Mouse (Mus musculus): Measurements from ENCODE around the gene Ypel2.

The Ypel2 gene

DNA sequence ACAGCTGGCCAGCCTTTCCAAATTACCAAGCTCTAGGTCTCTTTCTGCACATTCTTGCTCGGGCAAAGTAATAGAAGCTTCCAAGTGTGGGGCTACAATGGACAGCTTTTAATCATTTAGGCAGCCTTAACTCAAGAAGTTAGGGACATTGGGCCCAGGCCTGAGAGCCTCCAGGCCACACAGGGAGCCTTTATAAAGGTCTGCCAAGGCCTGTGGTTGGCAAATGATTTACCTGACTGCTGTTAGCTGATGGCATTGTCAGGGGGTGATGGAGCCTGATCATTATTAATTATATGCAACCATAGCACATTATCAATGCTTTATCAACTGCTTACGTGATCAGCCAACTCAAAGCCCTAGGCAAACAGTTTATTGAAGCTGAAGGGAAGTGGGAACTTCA, 33.2 kb downstream of the Ypel2 start:
- DNase-seq = no peak

DNA sequence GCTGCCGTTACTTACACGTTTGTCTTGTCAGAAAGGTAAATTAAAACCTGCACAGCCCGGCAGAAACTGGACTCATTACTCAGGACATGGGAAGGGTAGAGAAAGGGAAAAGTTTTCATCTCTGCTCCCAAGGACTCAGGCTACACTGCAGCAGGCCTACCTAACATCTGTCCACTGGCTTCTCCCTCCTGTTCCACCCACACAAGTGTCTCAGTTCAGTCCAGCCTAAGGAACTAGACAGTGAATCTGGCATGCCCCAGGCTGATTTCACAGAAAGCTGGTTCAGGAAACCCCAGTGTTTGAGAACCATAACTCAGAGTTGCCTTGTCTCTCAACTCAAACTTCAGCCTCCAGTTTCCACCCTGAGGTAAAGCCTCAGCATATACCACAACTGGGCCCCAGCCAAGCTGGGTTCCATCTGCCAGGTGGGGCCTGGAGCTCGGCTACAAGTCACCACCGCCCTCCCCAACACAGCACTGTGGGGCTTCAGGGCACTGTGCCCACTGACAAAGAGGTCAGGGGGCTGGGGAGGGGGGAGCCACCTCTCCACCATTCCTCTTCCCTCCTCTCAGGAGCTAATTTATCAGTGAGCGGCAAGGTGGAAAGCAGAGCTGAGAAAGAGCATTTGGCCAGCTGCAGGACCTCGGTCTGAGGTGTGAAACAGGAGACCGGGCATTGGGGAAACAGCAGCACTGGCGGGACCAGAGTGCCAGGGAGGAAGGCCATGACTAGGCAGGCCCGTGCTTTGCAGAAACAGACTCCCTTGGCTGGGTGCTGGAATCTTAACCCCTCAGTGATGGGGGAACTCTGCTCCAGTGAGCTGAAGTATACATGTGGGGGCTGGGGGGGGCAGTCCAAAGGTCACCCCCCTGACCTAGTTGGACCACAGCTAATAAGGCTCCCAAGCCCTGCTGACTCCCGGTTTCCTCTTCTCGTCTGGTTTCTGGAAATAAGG, 34.5 kb downstream of the Ypel2 start:
- DNase-seq = peak; percentile 65

DNA sequence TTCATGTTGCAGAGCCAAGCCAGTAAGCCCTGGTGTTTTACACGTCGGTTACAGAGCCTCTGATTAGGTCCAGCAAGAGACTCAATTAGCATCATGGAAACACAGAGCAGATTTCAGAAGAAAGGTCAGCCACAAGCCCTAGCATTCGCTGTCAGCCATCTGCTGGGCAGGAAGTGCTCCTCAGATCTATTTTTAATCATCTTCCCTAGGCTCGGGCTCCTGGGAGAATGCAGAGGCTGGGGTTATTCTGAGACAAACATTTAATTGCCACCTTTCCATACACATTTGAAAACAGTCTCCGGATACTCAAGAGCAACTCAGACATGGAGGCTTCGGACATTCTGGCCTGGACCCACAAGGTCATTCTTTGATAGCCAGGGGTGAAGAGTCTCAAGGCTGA, 35.3 kb downstream of the Ypel2 start:
- DNase-seq = peak; percentile 73

DNA sequence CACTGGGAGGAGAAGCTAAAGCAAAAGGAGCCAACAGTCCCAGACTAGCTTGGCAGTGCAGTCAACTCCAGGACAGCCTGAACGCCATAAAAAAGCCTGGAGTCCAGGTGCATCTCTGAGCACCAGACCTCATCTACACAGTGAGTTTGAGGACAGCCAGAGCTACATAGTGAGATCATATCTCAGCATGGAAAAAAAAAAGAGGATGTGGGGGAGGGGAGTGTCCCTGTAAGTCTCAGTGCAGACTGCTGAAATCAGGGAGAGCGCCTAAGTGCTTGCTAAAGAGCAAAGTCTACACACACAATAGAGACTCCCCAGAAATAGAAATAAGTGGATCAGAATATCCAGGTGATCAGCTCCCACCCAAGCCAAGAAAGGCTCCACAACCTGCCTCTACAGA, 37.1 kb downstream of the Ypel2 start:
- no peak for DNase-seq

DNA sequence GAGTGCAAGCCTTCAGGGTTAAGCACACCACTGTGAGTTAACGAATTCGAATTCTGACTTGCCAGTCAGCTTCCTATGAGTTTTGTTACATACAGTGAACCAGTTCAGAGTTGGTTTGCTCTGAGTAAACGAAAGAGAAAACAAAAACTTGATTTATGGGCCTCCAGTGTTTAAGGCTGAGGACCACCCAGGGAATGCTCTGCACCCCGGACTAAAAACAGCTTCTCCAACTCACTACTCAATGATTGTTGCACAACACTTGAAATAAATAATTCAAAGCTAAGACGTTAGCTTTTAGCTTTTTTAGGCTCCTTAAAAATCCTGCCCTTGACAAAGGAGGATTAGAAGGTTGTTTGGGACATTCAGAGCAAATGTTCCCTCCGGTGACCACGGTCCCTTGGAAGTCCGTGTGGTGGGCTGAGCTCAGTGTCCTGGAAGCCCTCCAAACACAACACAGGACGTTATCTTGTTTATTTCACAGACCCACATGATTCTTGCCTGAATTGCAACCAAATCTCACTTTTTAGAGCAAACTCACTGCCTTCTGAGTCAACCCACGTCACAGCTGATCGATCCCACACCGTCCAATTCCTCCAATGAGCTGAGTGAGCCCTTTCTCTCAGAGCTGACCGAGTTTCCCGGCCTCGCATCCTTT, 38.8 kb downstream of the Ypel2 start:
- DNase-seq = no peak

DNA sequence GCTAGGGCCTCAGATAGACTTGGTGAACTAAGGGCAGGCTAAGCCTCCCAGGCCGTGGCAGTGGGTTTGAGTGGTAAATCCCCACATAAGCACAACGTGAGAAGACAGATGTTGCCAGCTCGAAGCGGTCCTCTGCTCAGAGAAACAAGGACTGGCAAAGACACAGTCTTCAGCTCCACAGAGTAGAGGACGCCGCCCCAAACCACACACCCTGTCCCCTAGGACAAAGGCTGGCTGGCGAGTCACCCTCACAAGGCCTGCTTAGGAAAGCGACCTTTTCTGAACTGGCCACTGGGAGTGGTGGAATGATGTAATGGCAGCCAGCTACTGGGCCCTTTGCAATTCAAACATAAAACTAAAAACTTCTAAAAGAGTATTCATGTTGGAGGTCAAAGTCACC, 40.4 kb downstream of the Ypel2 start:
- DNase-seq = no peak

DNA sequence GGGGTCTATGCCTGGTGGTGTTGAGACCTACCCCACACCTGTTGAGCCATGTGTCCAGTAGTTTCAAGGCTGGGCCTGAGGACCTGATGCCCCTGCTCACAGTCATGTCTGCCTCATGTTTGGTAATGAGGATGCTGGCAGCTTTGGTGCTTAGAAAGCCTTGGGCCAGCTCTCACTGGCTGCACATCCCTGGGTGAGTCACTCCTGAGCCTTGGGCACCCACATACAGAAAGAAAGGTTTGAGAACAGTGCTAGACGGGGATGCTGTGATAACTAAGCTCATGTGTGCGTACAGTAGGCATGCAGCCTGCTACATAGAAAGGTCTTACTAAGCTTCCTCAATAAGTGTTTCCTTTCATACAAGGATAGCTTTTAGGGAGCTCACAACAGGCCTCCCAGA, 40.8 kb downstream of the Ypel2 start:
- no peak for DNase-seq

DNA sequence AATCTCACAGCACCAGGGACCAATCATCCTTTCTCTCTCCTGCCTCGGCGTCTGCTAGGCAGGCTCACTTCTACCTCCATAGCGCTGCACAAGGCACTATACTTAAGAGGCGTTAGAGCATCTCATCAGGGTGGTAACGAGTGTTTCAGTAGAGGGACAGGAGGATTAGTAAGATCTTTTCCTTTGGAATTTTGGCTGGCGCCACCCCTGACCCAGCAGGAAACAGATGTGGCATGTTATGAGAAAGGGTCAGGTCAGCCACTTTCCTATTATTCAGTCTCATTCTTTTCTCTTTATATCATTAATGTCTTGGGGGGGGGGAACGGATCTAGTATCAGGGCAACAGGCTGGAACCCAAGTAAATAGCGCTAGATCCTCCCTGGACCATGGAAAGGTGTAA, 41.8 kb downstream of the Ypel2 start:
- DNase-seq = peak; percentile 13

DNA sequence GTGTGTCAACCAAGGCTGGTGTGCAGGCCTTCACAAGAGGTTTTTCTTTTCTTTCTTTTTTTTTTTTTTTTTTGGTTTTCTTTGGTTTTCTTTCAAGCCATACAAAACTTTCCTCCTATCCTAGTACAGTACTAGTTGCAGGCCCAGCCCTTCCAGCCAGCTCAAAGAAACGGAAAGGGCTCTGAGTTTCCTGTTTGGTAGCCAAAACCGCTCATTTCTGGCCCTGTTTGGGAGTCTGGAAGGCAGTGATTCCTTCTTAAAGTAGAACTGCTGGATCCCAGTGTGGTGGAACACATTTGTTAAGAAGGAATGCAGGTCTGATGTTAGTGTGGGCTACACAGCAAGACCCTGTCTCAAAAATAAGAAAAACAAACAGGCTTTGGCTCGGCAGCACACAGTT, 43.0 kb downstream of the Ypel2 start:
- DNase-seq = no peak

DNA sequence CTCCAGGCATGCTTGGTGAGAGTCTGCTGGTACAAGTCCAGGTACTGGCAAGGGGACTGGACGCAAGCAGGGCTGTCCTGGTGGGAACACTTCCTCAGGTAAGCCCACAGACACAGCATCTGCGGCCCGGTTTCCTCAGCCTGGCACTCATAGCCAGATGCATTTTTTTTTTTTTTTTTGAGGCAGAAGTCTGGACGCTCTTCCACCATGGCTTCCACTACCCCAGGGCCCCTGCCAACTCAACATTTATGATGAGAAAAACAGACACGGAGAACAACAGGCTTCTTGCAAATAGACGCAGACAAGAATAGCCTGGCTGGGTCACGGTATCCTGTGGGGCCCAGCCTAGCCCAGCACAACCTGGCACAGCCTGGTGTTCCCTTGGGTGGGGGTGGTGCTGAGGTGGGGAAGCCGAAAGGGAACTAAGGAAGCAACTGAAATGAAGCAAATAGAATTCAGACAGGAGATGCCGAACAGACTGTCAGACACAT, 43.5 kb downstream of the Ypel2 start:
- DNase-seq = peak; percentile 90

DNA sequence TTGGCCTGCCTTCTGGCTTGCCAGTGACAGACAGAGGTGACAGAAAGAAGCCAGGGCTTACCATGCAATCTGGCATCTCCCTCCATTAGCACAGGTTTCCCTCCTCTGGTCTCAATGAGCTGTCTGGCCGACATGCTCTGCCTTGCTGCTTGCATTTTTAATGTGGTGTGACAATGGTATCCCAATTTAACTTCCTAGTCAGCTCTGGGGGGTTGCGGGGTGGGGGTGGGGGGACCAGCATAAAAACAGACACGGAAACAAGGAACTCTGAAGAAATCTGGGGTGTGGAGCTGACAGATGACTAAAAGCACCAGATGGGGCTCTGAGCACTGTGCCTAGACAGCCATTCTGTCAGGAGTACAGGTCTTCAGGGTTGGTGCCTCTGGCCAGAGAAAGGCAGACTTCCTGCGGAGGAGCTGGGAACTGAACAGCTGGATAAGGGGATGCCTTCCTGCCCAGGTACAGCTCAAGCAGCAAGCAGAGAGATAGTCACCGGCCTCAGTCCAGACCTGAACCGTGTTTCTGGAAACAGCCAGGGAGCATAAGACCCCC, 46.8 kb downstream of the Ypel2 start:
- no peak for DNase-seq

DNA sequence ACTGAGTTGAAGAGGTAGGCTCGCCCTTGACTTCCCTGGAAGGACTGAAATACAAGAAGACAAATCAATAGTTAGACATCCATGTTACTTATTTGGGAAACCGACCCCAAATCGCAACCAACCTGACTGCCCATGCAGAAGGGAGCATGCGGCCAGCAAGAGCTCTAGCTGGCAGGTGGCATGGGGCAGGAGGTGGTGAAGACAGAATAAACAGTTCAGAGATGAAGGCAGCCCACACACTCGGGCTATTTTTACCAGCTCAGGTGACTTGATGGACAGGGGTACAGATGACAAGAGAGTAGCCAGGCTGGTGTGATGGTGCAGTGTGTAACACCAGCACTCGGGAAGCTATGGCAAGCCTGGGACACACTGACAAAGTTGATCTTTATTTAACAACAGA, 47.6 kb downstream of the Ypel2 start:
- DNase-seq = peak; percentile 26

DNA sequence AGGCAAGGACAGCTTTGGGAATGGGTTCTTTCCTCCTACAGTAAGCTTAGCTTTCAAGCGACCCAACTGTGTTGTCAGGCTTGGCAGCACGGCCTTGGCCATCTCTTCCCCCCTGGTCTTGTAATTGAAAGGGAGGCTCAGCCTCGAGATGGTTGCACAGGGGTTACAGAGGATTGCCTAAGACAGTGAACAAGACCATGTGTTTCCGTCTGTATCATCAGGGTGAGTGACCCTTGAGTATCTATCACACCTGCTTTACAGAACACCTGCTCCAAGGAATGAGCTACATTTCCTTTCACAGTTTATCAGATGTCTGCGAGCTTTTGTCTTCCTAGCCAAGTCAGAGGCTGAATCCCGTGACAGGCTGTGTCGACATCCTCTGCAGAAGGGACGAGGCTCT, 48.4 kb downstream of the Ypel2 start:
- no peak for DNase-seq

DNA sequence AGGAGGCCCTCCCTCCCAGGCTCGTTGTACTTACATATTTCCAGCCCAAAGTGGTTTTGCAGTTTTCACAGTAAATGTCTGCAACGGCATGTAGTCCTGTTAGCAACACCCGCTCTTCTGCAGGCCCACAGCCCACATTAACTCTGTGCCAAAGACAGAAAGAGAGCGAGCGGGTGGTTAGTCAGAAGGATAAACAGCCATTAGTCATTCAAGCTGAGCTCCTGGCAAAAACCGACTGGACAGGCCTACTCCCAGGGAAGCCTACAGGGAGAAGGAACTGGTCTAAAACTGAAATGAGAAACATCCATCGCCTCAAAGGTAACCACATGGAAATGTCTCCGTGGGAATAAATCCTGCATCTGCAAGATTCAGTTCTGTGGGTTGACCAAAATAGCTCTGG, 49.0 kb downstream of the Ypel2 start:
- DNase-seq = no peak

DNA sequence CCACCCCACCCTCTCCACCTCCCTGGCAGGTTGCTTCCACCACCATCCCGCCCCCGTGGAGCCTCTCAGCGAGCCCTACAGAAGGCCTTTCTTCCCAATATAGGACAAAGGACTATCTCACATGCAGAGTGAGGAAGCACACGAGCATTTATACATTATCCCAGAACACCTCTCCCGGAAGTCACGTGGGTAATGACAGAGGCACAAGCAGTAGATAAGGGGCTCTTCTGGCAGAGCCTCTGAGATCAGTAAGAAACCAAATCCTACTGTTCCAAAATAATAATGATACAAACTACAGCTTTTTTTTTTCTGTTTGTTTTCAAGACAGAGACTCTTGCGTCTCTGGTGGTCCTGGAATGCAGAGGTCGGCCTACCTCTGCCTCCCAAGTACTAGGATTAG, 51.6 kb downstream of the Ypel2 start:
- no peak for DNase-seq

DNA sequence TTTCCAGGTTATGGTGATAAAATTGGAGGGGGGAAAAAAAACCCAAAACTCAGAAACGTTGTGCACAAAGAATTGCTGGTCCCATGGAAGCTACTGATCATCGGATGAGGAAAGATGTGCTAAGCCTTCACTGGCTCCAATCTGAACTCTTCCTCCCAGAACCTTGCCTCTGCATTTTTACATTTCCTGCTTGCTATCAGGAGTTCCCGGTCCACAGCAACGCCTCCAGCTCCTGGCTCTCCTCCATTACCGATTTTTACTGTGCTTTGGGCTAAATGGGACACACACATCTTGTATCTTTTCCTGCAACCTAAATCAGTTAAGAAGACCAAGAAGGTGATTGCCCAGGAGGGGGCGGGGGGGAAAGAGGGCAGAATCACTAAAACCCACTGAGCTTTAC, 54.0 kb downstream of the Ypel2 start:
- DNase-seq = no peak

DNA sequence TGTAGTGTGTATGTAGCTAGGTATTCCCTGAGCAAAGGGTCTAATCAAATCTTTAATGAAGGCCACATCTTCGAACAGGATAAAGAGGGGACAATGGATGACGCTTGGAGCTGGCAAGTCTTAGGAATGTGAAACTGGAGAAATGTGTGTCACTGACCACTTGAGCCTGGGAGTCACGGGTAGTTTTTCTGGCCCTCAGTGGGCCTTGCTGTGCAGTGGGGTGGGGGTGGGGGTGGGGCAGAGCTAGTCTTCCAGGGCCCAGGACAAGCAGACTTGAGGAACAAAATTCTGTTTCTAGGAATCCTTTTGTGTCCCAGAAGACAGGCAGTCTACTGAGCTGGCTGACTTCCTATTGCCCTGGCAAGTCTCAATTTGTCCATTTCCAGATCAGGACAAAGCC, 55.0 kb downstream of the Ypel2 start:
- no peak for DNase-seq

DNA sequence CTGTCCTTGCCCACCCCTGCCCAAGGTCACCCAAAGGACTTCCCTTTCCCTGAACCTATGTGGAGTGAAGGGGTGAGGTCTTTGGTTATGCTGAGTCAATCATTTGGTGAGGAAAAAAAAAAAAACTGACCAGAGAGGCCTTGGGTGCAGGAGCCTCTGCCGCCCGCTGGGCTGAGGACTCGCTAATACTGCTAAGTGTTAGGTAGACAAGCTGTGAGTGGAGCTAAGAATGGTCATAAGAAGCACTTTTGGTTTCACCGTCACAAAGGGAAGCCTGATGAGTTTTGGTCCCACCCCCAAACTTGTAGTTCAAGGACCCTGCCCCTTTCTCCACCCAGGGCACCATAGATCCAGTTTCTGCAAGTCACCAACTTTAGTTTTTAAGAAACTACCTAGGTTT, 55.4 kb downstream of the Ypel2 start:
- no peak for DNase-seq

DNA sequence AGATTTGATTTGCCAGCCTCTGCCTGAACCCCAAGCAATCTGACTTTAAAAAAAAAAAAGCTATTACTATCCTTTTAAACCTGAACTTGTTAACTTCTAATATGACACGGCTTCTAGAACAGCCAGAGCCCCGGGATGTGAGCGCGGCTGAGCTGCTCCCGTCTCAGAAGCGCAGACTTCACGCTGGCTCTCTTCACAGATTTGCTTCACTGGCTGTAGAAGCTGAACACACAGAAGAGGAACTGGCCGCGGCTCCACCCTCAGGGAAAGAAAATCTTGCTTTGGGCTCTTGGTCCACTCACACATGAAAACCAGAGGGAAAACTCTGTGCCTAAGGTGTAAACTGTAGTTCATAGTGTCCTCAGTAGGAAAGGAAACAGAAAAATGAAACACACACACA, 56.6 kb downstream of the Ypel2 start:
- no peak for DNase-seq

DNA sequence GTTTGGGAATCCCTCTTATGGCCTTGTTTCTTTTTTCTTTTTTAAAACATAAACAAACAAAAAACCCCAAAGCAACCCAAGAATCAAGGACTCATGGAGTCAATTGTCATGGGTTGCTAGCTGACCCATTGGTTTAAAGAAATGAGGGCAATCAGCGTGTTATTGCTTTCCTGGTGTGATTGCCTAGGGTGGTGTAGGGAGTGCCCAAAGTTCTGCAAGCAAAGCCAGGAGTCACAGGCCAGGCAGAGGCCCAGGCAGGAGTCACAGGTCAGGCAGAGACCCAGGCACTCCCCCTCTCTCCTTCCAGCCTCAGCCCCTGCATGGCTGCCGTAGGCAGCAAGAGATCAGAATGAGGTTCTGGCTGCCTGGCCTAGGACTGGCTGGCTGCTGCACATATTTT, 58.6 kb downstream of the Ypel2 start:
- DNase-seq = no peak

DNA sequence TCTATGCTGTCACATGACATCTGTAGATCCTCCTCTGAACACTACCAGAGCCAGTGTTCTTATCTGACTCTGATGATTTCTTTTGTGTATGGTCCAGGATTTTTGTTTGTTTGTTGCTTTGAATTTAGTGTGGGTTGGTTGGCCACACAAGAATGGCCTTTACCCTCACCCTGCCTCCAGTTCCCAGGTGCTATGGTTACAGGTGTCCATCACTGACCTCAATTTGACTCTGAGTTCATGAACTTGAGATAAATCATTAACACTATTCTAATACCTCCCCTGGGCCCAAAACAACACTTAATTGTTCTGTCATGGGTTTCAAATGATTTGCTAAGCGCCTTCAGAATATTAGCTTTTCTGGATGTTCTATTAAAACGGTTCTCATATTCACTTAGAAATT, 61.3 kb downstream of the Ypel2 start:
- no peak for DNase-seq

DNA sequence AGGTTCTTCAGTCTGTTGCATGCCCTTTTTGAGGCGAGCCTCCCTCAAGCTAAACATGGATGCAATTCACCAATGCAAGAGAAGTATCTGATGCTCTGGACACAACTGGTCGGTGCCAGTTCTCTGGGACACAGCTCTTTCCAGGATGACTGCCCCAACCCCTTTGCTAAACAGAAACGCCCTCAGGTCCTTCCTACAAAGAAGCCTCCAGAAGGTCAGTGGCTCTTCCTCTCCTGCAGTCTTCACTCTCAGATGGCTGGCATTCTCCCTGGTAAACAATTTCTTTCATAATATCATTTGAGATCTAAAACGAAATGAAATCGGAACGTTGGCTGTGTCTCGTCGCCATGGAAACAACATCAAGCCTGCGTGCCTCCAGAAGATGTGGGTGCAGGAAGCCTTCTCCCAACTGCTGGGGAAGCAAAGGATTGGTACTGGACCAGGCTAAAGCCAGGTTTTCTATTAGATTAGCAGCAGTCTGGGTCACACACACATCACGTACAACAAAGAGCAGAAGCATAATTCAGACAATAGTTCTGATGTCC, 62.8 kb downstream of the Ypel2 start:
- DNase-seq = no peak

DNA sequence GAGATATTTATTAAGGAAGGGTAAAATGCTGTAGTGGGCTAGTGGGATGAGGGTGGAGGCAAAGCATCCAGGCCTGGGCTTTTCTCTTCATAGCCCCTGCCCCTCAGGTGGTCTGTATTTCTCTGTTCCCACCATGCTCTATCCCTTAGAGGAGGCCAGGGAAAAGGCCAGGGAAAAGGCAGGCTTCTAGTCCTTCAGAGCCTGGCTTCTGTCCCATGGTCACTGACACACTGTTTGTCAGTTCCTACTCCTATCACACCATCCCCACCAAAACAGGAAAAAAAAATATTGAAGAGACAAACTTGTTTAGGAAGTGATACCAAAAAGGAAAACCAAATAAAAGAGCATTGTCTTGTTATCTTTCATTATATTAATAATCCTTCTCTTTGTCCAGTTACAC, 63.5 kb downstream of the Ypel2 start:
- no peak for DNase-seq

DNA sequence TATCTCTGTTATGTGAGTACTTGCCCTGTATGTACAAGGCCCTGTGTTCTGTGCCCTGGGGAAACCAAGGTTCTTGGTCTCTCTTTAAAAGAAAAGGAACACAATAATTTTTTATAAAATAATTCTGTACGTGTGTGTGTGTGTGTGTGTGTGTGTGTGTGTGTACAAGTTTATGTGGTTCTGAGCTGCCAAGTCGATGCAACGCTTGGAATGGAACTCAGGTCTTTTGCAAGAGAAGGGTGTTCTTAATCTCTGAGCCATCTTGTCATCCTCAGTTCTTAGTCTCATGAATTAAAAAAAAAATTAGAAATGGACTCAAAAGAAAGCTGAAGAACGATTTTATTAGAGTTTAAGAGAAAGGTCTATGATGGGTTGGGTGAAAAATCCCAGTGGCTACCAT, 64.0 kb downstream of the Ypel2 start:
- DNase-seq = no peak
